Mouse (Mus musculus): ENCODE measurements at regions not wholly inside any gene's neighbourhood (a gene's known extent, or its start where the extent isn't known, plus 50 kb on each side); places are given as distances from the start of the nearest gene placed in this dataset.
"Not testable (repeated sequence)": the region's sequence is repeated elsewhere in the genome, so short reads cannot be mapped to it uniquely, and the experiment has no call there.

- DNase-seq (ENCODE audit: extremely low read depth, low read depth): peak; percentile 55
Observed at GRCm38 (mm10) chr8:20122067-20122925, 219.1 kb downstream of the Gm31371 start.

DNA sequence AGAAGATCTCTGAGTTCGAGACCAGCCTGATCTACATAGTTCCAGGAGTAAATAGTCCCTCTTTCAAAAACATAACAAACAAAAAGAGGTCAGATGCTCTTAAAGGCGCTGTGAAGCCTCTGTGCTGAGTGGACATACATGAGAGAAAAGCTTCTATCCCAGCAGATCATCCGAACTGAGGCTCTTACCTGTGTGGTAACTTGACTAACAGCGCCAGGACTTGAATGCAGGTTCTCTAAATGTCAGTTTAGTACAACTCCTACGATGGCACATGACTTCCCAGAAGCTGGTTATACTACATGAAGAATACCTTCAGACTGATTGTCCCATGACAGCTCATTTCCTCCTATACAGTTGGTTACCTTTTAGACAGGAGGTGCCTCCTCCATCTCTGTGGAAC is 220.4 kb downstream of the Gm31371 start:
- not testable (repeated sequence) for DNase-seq (ENCODE audit: extremely low read depth, low read depth)

DNA sequence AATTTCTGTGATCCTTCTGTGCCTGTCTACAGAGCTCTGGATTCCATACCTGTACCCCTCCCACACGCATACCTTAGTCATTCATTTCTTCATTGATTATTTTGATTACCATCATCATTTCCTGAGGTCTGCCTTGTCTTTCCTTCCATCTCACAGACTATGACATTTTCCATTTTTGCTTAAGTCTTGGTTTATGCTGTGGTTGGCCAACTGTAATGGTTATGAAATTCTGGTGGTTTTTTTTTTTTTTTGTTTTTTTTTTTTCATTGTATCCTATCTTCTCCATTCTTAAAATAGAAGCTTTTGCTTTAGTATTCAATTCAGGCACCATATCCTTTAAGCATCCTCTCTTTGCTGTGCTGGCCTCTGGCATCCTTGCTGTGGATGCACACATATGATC is 227.4 kb downstream of the Gm15319 start:
- DNase-seq (ENCODE audit: extremely low read depth, low read depth): not testable (repeated sequence)

GRCm38 (mm10) chr8:20145436-20145835 is 217.6 kb downstream of the Gm15319 start:
- DNase-seq (ENCODE audit: extremely low read depth, low read depth): not testable (repeated sequence)

DNA sequence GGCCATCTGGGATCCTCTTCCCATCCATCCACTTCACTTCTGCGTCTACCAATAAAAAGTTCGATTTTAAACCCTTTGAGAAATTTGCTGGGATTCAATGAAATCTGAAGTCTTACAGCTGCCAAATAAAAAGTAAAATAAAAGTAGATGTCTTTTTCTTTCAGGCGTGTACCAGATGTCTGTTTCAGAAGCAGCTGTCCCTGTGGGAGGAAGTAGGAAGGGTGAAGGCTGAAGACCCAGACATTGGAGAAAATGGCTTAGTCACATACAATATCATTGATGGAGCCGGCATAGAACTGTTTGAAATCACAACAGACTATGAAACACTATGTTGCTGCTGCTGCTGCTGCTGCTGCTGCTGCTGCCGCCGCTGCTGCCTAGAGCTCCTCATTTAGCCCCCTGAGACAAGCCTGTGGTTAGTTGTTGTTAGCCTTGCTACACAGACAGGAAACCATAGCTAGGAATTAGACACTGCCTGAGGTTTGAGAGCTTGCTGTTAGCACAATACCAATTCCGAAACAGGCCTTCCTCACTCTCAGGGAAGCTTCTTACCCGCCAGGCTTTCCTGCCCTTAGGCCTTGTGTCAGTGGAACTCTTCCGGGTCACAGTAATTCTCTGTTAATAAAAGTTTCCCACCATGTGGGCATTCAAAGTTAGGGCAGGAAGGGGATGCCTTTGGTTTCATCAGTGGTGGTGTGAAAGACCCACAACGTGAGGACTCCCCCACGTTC is 211.5 kb downstream of the Gm15319 start:
- DNase-seq (ENCODE audit: extremely low read depth, low read depth): not testable (repeated sequence)

- DNase-seq (ENCODE audit: extremely low read depth, low read depth): not testable (repeated sequence)
Observed at GRCm38 (mm10) chr8:20154091-20154490, 208.9 kb downstream of the Gm15319 start.

Data from MEL-GATA-1-ER (cell line).